Mouse (Mus musculus) forebrain, embryonic 11.5 days (tissue): ENCODE measurements around the gene Lta. TPM values are rescaled to one million over a fixed set of nuclear protein-coding genes. Genes with fewer than 3 reads are reported as not detected.

Experiments used
- ATAC-seq: fragments of 200-750 bp; cut with Nextera tagmentation; replicated peaks from 2 replicates; pipeline ENCODE4 v1.8.0; 2017; ENCODE audit warnings: moderate TSS enrichment; ENCODE audit not compliant: low FRiP score
- DNase-seq: peaks from one replicate; pipeline ENCODE4 v3.0.0-alpha.2; 2017; ENCODE audit warnings: low spot score
- H3K27ac ChIP-seq: fragments of 300-500 bp; sonication (generic); 2 replicates; pipeline ENCODE4 v1.5.1; 2014; ENCODE audit warnings: low read depth, low read length
- H3K27me3 ChIP-seq: fragments of 300-500 bp; sonication (generic); 2 replicates; pipeline ENCODE4 v1.6.1; 2014; ENCODE audit warnings: mild to moderate bottlenecking, low read length, mixed read lengths; ENCODE audit not compliant: control insufficient read depth, insufficient read depth
- H3K36me3 ChIP-seq: fragments of 300-500 bp; sonication (generic); 2 replicates; pipeline ENCODE4 v1.6.1; 2014; ENCODE audit warnings: mild to moderate bottlenecking, low read length, moderate library complexity, mixed read lengths; ENCODE audit not compliant: control insufficient read depth, insufficient read depth
- H3K4me1 ChIP-seq: fragments of 300-500 bp; sonication (generic); replicated peaks from 2 replicates; pipeline ENCODE4 v1.6.1; 2014; ENCODE audit warnings: low read length, mixed read lengths; ENCODE audit not compliant: control insufficient read depth, insufficient read depth
- H3K4me2 ChIP-seq: fragments of 300-500 bp; sonication (generic); 2 replicates; pipeline ENCODE4 v1.6.1; 2014; ENCODE audit warnings: low read depth, mild to moderate bottlenecking, low read length, moderate library complexity, mixed read lengths; ENCODE audit not compliant: severe bottlenecking
- H3K4me3 ChIP-seq: fragments of 300-500 bp; sonication (generic); 2 replicates; pipeline ENCODE4 v1.5.1; 2014; ENCODE audit warnings: low read depth, low read length
- H3K9ac ChIP-seq: fragments of 300-500 bp; sonication (generic); 2 replicates; pipeline ENCODE4 v1.6.1; 2014; ENCODE audit warnings: low read length
- H3K9me3 ChIP-seq: fragments of 300-500 bp; sonication (generic); 2 replicates; pipeline ENCODE4 v1.6.1; 2016; ENCODE audit warnings: low read length, mixed read lengths; ENCODE audit not compliant: control insufficient read depth
- WGBS: fragments of 180-500 bp; shearing (Covaris S2); extraction: QIAGEN DNeasy Blood & Tissue Kit; methylation state at CpG from one replicate; pipeline ENCODE4 v1.1.7; 2014; 5-methylcytosine and 5-hydroxymethylcytosine counted together
- polyA plus RNA-seq: library from polyadenylated mRNA; unstranded; fragments of >200 nt; fragmentation: Nextera tagmentation; extraction: Ambion mirVana; gene quantifications from 2 replicates; pipeline ENCODE4 v1.2.1, GENCODE M21; 2014

The Lta gene
- polyA plus RNA-seq, 1 experiment from 2014 or later, result not detected

DNA sequence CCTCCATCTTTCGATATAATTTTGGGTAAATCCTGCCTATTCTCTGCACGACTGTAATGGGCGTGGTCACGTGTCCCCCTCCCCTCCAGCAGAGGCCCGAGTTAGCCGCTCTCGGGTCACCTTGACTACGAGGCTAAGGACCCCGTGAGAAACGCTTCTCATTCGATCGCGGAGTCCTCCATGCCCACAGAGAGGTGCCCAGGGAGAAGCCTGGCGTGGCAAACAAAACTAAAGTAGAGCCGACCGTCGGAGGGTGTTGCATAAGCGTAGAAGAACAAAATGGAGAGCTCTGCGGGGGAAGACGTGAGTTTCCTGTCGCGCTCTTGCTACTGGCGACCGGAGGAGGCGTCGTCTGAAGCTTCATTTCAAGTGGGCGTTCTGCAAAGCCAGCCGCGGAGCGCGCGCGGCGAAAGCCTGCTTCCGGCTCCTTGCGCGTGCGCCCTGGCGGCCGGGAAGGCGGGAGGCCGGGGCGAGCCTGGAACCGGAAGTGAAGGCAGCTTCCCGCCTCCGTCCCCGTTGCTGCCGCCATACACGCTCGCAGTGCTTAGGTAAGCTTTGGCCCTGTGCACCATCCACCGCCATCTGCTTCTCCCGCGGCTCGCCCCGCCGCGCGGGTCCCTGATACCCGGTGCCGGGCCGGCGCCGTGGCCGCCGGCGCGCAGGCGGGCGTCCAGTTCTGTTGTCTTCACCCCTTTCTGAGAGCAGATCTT, 36.3 kb upstream of the Lta start, which contains the start of gene Ddx39b:
Gene Ddx39b, plus strand, starts transcription at position 442 of the 710 bp plus-strand sequence.
- peak within 1 kb of the TSS; percentile 99 for H3K9ac ChIP-seq
- H3K4me3 ChIP-seq, result peak within 1 kb of the TSS; percentile 84
- H3K9me3 ChIP-seq, result no peaks in the 10 kb centered on the region
- ATAC-seq (peak; percentile 90), DNase-seq (peak; percentile 97)
- WGBS, result under 1% methylated on average over 69 of the region's 69 CpGs
- peak within 1 kb of the TSS; percentile 93 for H3K27ac ChIP-seq
- H3K27me3 ChIP-seq, result no peaks in the 10 kb centered on the region
- peak within 1 kb of the TSS; percentile 96 for H3K4me2 ChIP-seq
- peaks cover 20% of the 10 kb centered on the region for H3K36me3 ChIP-seq
- peaks cover 26% of the 10 kb centered on the region for H3K4me1 ChIP-seq

DNA sequence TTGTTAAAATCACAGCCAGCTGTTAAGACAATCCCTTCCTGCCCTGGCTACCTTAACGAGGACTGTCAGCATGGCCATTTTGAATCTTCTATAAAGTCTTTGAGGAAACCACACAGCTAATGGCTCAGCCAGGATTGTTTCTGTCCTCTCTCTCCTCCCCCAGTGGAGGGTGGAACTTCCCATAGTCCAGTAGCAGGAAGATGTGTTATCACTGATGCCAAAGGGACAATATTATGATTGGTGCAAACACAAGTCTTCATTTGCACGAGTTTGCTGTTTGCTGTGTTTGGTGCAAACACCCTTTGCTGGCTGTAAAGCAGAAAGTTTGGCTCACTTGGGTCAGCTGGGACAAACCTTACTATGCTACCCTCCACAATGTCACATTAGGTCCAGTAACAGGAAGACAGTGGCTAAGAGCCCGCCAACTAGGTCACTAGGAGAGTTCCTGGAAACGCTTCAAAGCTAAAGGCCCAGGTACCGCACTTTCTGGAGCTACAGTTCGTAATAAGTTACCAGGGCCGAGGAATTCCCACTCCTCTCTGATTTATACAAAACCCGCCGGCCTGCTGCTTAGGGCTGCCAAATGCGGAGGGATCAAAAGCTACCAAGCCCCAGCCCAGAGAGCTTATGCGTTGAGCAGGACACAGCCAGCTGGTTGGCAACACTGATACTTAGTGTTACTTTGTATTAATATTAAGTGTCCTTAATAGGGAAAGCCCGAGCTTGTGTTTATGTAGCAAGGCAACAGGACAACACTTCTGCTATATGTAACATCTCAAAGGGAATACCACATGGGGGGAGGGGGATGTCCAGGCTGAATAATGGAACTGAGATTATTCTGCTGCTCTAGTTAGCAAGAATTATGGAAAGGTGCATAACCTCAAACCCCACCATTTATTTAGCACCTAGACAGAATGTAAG, 35.5 kb upstream of the Lta start:
- WGBS, result 33% methylated on average over 12 of the region's 12 CpGs
- ATAC-seq, result no peak
- H3K36me3 ChIP-seq, result peaks cover 17% of the 10 kb centered on the region
- H3K9ac ChIP-seq, result peak overlapping the region; percentile 99
- peaks cover 26% of the 10 kb centered on the region for H3K4me1 ChIP-seq
- peak overlapping the region; percentile 96 for H3K4me2 ChIP-seq
- no peaks in the 10 kb centered on the region for H3K9me3 ChIP-seq
- no peaks in the 10 kb centered on the region for H3K27me3 ChIP-seq
- peak overlapping the region; percentile 84 for H3K4me3 ChIP-seq
- no peak for DNase-seq
- H3K27ac ChIP-seq, result peak overlapping the region; percentile 93; the same call in 1 of the 2 replicates

DNA sequence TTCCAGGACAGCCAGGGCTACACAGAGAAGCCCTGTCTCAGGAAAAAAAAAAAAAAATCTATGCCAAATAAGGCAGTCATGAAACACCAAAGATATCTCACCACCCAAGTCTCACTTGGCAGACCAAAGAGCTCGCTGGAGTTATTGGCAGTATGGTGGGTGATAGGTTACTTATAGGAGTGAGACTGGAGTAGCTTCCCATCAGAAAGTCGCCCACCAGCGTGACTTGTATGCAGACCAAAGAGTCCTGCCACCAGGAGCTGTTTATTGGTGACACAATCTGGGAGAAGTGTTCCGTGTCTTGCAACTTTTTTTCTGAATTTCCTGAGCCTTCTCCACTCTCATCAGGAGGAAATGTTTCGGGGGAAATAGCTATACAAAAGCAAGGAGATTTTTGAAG, 34.5 kb upstream of the Lta start:
- ATAC-seq, result no peak
- 84% methylated on average over 5 of the region's 5 CpGs for WGBS

DNA sequence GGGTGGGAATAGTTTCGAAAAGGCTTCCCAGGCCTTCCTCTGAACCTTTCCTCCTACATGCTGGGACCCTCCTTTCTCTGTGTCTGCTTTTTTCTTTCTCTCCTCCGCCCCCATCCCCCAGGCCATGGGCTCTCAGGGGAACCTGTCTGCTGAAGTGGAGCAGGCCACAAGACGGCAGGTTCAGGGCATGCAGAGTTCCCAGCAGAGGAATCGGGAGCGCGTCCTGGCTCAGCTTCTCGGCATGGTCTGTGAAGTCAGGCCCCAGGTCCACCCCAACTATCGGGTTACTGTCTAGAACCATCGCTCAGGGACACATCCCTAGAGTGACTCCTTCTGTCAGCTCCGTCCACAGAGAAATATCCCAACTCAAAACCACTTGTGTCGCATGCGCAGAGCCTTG, 32.4 kb upstream of the Lta start:
- ATAC-seq (no peak), DNase-seq (no peak)
- Histone ChIP-seq H3K4me2 (no peak overlapping the region), H3K36me3 (no peaks in the 10 kb centered on the region; the same call in 1 of the 2 replicates), H3K9me3 (no peaks in the 10 kb centered on the region), H3K27me3 (no peaks in the 10 kb centered on the region), H3K4me3 (no peak overlapping the region), H3K4me1 (peaks cover 6% of the 10 kb centered on the region; the same call in 1 of the 2 replicates), H3K9ac (no peak overlapping the region), H3K27ac (no peak overlapping the region)
- WGBS, result 86% methylated on average over 12 of the region's 12 CpGs

More for the DNA sequence above, 34.5 kb upstream of the Lta start:
- Histone ChIP-seq H3K36me3 (peaks cover 10% of the 10 kb centered on the region), H3K27ac (no peak overlapping the region), H3K4me1 (peaks cover 18% of the 10 kb centered on the region), H3K4me3 (no peak overlapping the region), H3K27me3 (no peaks in the 10 kb centered on the region), H3K4me2 (no peak overlapping the region), H3K9ac (no peak overlapping the region), H3K9me3 (no peaks in the 10 kb centered on the region)
- DNase-seq, result no peak

DNA sequence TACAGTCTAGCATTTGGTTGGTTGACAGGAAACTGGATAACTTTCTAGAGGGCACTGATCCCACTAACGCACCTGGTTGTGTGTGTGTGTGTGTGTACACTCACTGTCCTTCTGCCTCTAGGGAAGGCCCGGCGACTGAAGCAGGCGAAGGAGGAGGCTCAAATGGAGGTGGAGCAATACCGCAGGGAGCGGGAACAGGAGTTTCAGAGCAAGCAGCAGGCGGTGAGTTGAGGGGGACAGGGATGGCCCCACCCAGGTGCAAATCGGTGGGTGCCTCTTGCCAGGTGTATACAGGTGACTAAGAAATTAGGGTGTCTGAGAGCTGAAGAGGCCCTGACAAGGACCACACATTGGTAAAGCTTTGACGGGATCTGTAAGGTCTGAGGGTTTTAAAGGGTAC, 31.8 kb upstream of the Lta start:
- H3K4me1 ChIP-seq, result peaks cover 6% of the 10 kb centered on the region; the same call in 1 of the 2 replicates
- peak overlapping the region; percentile 55; the same call in 1 of the 2 replicates for H3K4me3 ChIP-seq
- H3K36me3 ChIP-seq, result no peaks in the 10 kb centered on the region; the same call in 1 of the 2 replicates
- peak overlapping the region; percentile 82 for H3K4me2 ChIP-seq
- ATAC-seq, result no peak
- no peaks in the 10 kb centered on the region for H3K9me3 ChIP-seq
- peak overlapping the region; percentile 93 for H3K9ac ChIP-seq
- no peaks in the 10 kb centered on the region for H3K27me3 ChIP-seq
- whole genome bisulfite sequencing, result 78% methylated on average over 9 of the region's 9 CpGs
- DNase-seq, result no peak
- H3K27ac ChIP-seq, result no peak overlapping the region

DNA sequence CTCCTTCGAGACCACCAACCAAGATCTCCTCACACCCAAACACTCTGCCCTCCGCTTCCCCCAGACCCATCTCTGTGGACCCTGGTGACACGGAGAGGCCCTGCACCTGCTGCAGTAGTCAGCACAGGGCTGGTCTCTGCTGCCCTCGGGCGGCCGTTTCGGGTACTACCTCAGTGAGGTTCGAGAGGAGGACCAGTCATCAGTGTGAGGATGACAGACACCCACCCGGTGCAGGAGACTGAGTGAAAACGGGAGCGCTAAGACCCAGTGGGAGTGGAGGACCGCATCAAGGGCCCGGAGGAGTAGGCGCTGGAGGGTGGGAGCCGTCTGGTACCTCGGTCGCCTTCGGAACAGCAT, 31.2 kb upstream of the Lta start:
- DNase-seq (peak; percentile 99), ATAC-seq (peak; percentile 77)
- under 1% methylated on average over 18 of the region's 18 CpGs for WGBS
- Histone ChIP-seq H3K36me3 (no peaks in the 10 kb centered on the region; the same call in 1 of the 2 replicates), H3K4me1 (peaks cover 6% of the 10 kb centered on the region; the same call in 1 of the 2 replicates), H3K9ac (peak overlapping the region; percentile 93), H3K27me3 (no peaks in the 10 kb centered on the region), H3K27ac (peak overlapping the region; percentile 91), H3K4me3 (peak overlapping the region; percentile 55), H3K9me3 (no peaks in the 10 kb centered on the region), H3K4me2 (peak overlapping the region; percentile 82)

DNA sequence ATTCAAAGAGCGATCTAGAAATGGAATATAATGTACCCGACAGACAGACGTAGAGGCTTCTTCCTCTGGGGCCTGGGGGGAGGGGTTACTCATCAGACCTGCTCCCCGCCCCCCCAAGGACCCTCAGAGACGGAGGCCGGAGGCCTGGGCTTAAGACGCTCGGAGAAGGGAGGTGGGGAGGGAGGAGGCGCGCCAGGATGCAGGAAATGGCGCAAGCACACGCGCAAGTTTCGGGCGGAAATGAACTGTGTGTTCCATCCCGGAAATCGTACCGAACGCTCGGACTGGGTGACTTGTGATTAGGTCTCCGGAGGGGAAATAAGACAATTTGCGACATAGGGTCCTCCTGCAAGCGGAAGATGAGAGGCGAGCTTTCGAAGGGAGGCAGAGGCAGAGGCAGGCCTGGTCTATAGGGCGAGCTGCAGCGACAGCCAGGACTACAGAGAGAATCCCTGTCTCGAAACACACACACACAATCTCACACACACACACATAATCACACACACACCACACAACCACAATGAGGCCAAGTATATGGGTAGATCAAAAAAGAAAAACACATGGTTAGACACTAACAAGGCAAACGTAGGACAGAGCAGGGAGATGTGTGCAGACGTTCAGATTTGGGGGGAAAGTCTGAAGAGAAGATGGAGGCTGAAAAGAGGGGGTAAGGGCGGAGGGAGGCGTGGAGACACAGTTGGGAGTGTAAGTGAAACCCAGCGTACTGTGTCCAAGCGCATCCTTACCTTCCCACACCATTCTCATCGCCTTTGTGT, 30.7 kb upstream of the Lta start, which contains the start of gene Nfkbil1:
Gene Nfkbil1, minus strand, starts transcription at position 179 of the 776 bp plus-strand sequence.
- H3K27ac ChIP-seq, result peak within 1 kb of the TSS; percentile 91
- ATAC-seq (peak; percentile 78), DNase-seq (peak; percentile 92)
- peak within 1 kb of the TSS; percentile 82 for H3K4me2 ChIP-seq
- H3K4me1 ChIP-seq, result peaks cover 5% of the 10 kb centered on the region; the same call in 1 of the 2 replicates
- no peaks in the 10 kb centered on the region; the same call in 1 of the 2 replicates for H3K36me3 ChIP-seq
- peak within 1 kb of the TSS; percentile 93 for H3K9ac ChIP-seq
- H3K27me3 ChIP-seq, result no peaks in the 10 kb centered on the region
- peak within 1 kb of the TSS; percentile 55 for H3K4me3 ChIP-seq
- WGBS, result under 1% methylated on average over 35 of the region's 35 CpGs
- H3K9me3 ChIP-seq, result no peaks in the 10 kb centered on the region

DNA sequence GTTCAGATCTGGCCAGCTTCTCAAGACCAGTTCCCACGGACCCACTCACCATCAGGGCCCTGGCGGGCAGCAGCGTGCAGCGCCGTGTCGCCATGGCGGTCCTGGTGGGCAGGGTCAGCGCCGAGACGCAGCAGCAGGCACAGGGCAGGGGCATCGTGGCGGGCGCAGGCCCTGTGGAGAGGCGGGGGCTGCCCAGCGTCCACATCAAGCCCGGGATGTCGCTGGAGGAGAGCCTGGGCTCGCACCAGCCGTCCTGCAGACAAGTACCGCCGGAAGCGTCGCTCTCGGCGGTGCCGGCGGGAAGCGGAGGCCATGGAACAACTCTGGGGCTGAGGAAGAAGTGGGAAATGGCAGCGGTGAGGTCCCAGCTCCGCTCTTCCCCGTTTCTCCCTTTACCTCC, 29.8 kb upstream of the Lta start:
- 0 out of 2 replicates have a peak, but pooled peaks have one; percentile 13 for ATAC-seq
- 9% methylated on average over 24 of the region's 31 CpGs for WGBS

More for the DNA sequence above, 29.8 kb upstream of the Lta start:
- Histone ChIP-seq H3K27ac (peak overlapping the region; percentile 91), H3K4me1 (peaks cover 2% of the 10 kb centered on the region; the same call in 1 of the 2 replicates), H3K9ac (peak overlapping the region; percentile 93), H3K27me3 (no peaks in the 10 kb centered on the region), H3K4me2 (peak overlapping the region; percentile 82), H3K4me3 (peak overlapping the region; percentile 55), H3K9me3 (no peaks in the 10 kb centered on the region), H3K36me3 (no peaks in the 10 kb centered on the region; the same call in 1 of the 2 replicates)
- peak; percentile 80 for DNase-seq
